Mouse (Mus musculus): ENCODE data around the gene Pomgnt1. TPM values are rescaled to one million over a fixed set of nuclear protein-coding genes. Genes with fewer than 3 reads are reported as not detected.

Pomgnt1 gene
- polyA plus RNA-seq (2015; fragmentation: Nextera tagmentation; extraction: Ambion mirVana): 10.4 and 11.8 TPM in 2 replicates

DNA sequence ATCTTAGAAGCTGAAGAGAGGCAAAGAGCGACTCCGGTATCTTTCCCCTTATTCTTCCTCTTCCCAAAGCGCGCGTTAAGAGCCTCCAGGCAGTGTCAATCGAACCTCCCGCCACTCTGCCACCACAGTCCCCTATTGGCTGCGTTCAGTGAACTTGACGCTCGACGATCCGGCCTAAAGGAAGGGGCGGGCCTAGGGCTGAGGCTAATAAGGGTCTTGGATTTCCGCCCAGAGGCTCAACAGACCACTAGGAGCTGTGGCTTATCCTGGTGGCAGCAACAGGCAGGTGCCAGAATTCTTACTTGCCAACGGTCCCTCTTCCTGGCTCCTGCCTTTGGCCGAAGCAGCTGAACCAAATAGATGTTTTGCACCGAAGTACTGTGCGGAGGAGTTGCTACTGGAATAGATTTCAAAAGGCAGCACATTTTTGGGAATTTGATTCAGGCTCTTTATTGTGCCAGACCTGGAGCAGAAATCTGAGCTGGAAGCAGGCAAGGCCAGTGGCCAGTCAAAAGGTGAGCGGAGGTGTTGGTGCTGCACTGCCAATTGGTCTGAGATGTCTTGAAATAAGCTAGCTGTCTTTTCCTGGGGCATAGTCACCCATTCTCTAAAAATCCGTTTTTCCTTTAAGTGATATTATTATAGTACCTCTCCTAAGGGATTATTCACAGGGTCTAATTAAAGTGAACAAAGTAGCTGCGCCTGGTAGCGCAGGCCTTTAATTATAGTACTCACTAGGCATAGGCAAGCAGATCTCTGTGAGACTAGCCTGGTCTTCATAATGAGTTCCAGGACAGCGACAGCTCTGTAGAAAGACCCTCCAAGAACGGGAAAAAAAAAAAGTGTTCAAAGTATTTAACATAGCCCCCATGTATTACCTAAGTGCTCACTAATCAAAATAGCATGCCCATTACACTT, at the start of gene Pomgnt1, which contains the start of gene Rad54l:
Gene Pomgnt1, plus strand, starts transcription at position 239 of the 918 bp plus-strand sequence.
Gene Rad54l, minus strand, starts transcription at position 89 of the 918 bp plus-strand sequence.
- Histone ChIP-seq H3K36me3 (ENCODE audit: control insufficient read depth, insufficient read depth) (no peaks in the 10 kb centered on the region), H3K9me3 (replicated peaks; ENCODE audit: control insufficient read depth, low read length) (no peaks in the 10 kb centered on the region), H3K4me3 (ENCODE audit: low read depth, low read length) (peak within 1 kb of the TSS; percentile 78), H3K4me2 (ENCODE audit: low read depth, low read length) (peak within 1 kb of the TSS; percentile 68), H3K9ac (ENCODE audit: low read depth, low read length) (peak within 1 kb of the TSS; percentile 70), H3K4me1 (ENCODE audit: control insufficient read depth, low read depth, low read length) (peaks cover 28% of the 10 kb centered on the region), H3K27me3 (ENCODE audit: control insufficient read depth, insufficient read depth, low read depth, low read length) (no peaks in the 10 kb centered on the region), H3K27ac (ENCODE audit: low read length) (peak within 1 kb of the TSS; percentile 75)
- WGBS (ENCODE audit: insufficient replicate concordance): 5% methylated on average over 24 of the region's 24 CpGs
- ATAC-seq (ENCODE audit: low read depth): peak; percentile 99

DNA sequence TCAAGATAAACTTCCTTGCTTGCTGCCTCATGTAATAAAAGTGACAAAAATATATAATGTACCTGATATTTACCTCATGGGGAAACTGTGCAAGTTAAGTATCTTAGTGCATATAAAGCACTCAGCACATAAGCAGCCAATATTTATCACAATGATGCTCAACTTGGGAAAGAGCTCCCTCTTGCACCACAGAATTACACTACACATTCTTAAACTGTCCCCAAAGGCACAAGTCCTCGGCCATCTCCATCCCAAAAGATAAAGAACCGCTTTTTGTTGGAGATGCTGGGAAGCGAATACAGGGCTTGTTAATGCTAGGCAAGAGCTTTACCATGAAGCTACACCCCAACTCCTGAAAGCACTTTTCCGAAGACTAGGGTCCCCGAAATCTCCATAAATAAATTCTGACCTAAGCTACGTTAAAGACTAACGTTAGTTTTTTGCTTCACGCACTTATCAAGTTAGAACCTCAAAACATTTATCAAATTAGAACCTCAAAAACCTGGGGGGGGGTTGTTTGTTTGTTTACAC, 49.4 kb upstream of the Pomgnt1 start:
- Histone ChIP-seq H3K4me2 (ENCODE audit: low read depth, low read length) (peak overlapping the region; percentile 83), H3K4me3 (ENCODE audit: low read depth, low read length) (peak overlapping the region; percentile 96), H3K27me3 (ENCODE audit: control insufficient read depth, insufficient read depth, low read depth, low read length) (no peaks in the 10 kb centered on the region), H3K27ac (ENCODE audit: low read length) (peak overlapping the region; percentile 90), H3K9ac (ENCODE audit: low read depth, low read length) (peak overlapping the region; percentile 87), H3K36me3 (ENCODE audit: control insufficient read depth, insufficient read depth) (peaks cover 14% of the 10 kb centered on the region), H3K9me3 (replicated peaks; ENCODE audit: control insufficient read depth, low read length) (no peaks in the 10 kb centered on the region), H3K4me1 (ENCODE audit: control insufficient read depth, low read depth, low read length) (peaks cover 21% of the 10 kb centered on the region)
- no peak for ATAC-seq (ENCODE audit: low read depth)
- under 1% methylated on average over 8 of the region's 8 CpGs for WGBS (ENCODE audit: insufficient replicate concordance)

DNA sequence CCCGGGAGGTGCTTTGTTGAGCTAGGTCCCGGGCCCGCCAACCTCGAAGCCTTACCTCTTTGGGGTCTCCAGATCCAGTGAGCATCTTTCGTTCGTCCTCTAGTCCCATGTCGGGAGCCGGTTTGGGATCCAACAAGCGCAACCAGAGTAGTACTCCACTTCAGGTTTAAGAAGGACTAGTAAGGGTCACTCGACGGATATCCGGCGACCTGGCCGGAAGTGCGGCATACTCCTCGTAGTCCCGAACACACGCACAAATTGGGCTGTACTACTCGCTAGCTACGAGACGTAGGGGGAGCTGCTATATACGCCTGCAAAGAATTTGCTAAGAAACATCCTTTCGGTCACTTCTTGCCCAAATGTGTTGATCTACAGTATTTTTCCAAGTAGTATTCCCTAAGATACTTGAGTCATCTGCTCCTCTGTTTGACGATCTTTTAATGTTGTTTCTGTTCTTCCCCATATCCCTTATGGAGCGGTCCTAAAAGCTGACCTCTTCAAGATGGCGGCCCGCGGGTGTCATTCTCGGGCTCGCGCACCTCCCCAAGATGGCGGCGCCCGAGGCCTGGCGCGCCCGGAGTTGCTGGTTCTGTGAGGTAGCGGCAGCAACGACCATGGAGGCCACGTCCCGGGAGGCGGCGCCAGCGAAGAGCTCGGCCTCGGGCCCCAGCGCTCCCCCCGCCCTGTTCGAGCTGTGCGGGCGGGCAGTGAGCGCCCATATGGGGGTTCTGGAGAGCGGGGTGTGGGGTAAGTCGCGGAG, 48.6 kb upstream of the Pomgnt1 start, which contains the start of the genes Uqcrh and Lrrc41:
Gene Uqcrh, minus strand, starts transcription at position 211 of the 760 bp plus-strand sequence.
Gene Lrrc41, plus strand, starts transcription at position 409 of the 760 bp plus-strand sequence.
- H3K9me3 ChIP-seq (replicated peaks; ENCODE audit: control insufficient read depth, low read length): no peaks in the 10 kb centered on the region
- H3K27ac ChIP-seq (ENCODE audit: low read length): peak within 1 kb of the TSS; percentile 94
- WGBS (ENCODE audit: insufficient replicate concordance): under 1% methylated on average over 55 of the region's 55 CpGs
- peak within 1 kb of the TSS; percentile 97 for H3K9ac ChIP-seq (ENCODE audit: low read depth, low read length)
- peaks cover 5% of the 10 kb centered on the region for H3K36me3 ChIP-seq (ENCODE audit: control insufficient read depth, insufficient read depth)
- peak; percentile 89 for ATAC-seq (ENCODE audit: low read depth)
- no peaks in the 10 kb centered on the region for H3K27me3 ChIP-seq (ENCODE audit: control insufficient read depth, insufficient read depth, low read depth, low read length)
- H3K4me2 ChIP-seq (ENCODE audit: low read depth, low read length): peak within 1 kb of the TSS; percentile 83
- H3K4me1 ChIP-seq (ENCODE audit: control insufficient read depth, low read depth, low read length): peaks cover 21% of the 10 kb centered on the region
- H3K4me3 ChIP-seq (ENCODE audit: low read depth, low read length): peak within 1 kb of the TSS; percentile 96

DNA sequence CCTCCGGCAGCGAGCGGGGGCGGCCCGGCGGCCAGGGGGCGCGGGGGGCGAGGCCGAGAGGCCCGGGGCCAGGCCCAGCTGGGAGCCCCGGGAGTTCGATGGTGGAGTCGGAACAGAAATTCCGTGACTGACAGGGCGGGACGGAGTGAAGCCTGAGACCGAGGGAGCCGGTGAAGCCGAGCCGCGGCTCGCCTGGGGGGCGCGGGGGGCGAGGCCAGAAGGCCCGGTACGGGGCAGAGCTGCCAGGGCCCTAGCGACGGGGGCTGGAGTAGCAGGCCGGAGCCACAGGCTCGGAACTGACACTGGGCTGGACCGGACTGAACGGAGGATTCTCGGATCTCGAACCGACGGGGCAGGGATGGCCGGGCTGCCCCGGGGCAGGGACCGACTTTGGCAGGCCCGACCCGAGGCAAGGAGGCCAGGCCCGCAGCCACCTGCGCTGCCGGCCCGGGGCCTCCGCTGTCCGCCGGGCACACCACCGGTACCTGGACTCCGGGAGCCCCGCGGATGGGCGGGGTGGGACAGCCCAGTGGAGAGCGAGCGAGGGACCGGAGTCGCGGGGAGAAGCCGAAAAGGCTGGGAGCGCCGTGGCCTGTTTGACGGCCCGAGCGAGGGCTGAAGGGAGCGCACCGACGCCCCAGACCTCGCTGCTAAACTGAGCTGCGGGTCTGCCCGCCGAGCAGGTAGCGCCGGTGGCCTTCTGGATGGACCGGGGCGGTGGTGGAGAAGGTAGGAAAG, 47.8 kb upstream of the Pomgnt1 start:
- H3K4me2 ChIP-seq (ENCODE audit: low read depth, low read length): peak overlapping the region; percentile 83
- peak overlapping the region; percentile 97 for H3K9ac ChIP-seq (ENCODE audit: low read depth, low read length)
- no peaks in the 10 kb centered on the region for H3K9me3 ChIP-seq (replicated peaks; ENCODE audit: control insufficient read depth, low read length)
- peak overlapping the region; percentile 96 for H3K4me3 ChIP-seq (ENCODE audit: low read depth, low read length)
- H3K36me3 ChIP-seq (ENCODE audit: control insufficient read depth, insufficient read depth): peaks cover 6% of the 10 kb centered on the region
- no peaks in the 10 kb centered on the region for H3K27me3 ChIP-seq (ENCODE audit: control insufficient read depth, insufficient read depth, low read depth, low read length)
- WGBS (ENCODE audit: insufficient replicate concordance): under 1% methylated on average over 75 of the region's 77 CpGs
- H3K4me1 ChIP-seq (ENCODE audit: control insufficient read depth, low read depth, low read length): peaks cover 21% of the 10 kb centered on the region
- ATAC-seq (ENCODE audit: low read depth): peak; percentile 32
- H3K27ac ChIP-seq (ENCODE audit: low read length): peak overlapping the region; percentile 94

DNA sequence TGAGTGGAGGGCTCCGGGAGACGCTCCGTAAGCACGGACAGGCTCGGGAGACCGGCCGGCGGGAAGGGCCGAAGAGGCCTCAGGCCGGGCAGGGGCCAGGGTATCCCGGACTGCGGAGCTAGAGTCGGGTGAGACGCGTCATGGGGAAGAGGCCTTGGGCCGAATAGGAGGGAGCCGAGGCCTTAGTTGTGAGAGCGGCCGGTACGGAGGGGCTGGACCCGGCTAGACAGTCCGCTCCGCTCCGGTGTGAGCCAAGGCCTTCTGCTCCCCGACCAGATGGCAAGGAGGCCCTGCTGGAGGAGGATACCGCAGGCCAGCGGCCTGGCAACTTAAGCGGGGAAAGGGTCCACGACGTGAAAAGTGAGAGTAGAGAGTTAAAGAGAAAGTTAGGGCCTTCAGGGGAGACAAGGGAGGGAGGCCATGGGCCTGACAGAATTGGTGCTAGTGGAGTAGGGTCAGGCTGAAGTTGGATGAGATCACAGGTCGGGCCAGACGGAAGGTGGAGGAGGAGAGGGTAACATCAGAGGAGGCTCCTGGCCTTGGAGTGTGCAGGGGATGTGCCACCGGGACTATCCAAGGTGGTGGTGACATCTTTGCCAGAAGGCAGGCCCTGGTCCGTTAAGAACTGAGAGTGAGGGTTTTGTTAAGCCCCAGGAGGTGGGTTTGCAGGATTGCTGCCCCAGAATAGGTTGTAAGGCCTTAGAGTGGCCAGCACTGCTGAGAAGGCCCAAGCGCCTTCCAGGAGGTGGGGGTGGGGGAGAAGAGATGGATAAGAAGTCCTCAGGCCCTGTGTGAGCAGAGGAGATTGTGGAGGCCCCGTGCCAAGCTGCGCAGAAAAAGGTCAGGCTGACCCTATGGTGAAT, 47.0 kb upstream of the Pomgnt1 start:
- 1% methylated on average over 37 of the region's 37 CpGs for WGBS (ENCODE audit: insufficient replicate concordance)
- Histone ChIP-seq H3K27ac (ENCODE audit: low read length) (peak overlapping the region; percentile 94), H3K9me3 (replicated peaks; ENCODE audit: control insufficient read depth, low read length) (no peaks in the 10 kb centered on the region), H3K36me3 (ENCODE audit: control insufficient read depth, insufficient read depth) (peaks cover 10% of the 10 kb centered on the region), H3K4me2 (ENCODE audit: low read depth, low read length) (peak overlapping the region; percentile 83), H3K4me3 (ENCODE audit: low read depth, low read length) (peak overlapping the region; percentile 96), H3K9ac (ENCODE audit: low read depth, low read length) (peak overlapping the region; percentile 97), H3K4me1 (ENCODE audit: control insufficient read depth, low read depth, low read length) (peaks cover 21% of the 10 kb centered on the region), H3K27me3 (ENCODE audit: control insufficient read depth, insufficient read depth, low read depth, low read length) (no peaks in the 10 kb centered on the region)
- ATAC-seq (ENCODE audit: low read depth): peak; percentile 7

DNA sequence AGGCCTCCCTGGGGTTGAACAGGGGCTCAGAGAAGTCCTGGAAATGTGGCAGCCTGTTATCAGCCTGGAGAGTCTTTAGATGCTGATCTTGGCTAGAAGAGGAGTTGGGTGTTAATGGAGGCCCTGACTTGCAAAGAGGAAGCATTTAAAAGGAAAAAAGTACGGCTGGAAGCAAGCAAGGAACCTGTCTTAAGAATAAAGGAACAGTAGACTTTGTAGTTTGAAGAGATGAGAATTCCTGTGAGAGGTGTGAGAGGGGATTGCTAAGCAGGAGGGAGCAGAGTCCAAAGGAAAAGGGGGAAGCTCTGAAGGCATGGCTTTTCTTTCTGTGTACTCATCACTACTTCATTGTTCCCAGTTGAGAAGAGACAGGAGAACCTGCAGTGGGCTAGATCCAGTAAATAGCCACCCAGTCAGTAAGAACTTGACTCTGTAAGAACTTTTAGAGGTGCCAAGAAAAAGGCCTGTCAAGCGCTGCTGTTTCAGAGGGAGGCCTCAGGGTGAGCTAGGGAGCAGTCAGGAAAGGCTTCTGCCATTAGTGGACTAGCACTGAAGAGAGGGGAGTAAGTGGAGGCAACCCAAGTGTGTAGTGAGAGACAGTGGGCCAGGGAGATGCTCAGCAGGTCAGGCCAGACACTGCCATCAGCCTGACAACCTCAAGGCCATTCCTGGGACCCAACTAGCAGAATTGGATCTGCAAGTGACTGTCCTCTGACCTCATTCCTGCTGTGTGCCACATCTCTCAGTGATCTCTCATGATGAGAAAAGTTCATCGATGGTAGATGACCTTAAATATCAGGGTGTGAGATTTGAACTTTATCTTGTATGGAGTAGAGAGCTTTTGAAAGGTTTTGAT, 46.2 kb upstream of the Pomgnt1 start:
- Histone ChIP-seq H3K4me1 (ENCODE audit: control insufficient read depth, low read depth, low read length) (peaks cover 21% of the 10 kb centered on the region), H3K36me3 (ENCODE audit: control insufficient read depth, insufficient read depth) (peaks cover 10% of the 10 kb centered on the region)
- 42% methylated on average over 3 of the region's 3 CpGs for WGBS (ENCODE audit: insufficient replicate concordance)

DNA sequence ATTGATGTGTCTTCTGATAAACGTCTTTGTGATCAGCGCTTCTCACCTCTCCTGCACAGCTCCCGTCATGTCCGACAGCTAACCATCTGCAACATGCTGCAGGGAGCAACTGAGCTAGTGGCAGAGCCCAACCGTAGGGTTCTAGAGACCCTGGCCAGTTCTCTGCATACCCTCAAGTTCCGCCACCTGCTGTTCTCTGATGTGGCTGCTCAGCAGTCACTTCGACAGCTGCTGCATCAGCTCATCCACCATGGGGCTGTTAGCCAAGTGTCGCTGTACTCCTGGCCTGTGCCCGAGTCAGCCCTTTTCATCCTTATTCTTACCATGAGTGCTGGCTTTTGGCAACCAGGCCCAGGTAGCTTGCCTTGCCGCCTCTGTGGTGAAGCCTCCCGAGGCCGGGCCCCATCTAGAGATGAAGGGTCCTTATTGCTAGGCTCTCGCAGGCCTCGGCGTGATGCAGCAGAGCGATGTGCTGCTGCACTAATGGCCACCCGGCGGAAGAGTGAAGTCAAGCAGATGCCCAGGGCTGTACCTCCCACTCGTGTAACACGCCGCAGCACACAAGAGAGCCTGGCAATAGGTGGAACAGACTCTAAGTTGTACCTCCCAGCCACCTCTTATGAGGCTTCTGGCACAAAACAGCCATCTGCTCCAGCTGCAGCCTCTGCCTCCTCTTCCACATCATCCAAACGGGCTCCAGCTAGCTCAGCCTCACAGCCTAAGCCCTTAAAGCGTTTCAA, 35.0 kb upstream of the Pomgnt1 start:
- Histone ChIP-seq H3K4me2 (ENCODE audit: low read depth, low read length) (no peak overlapping the region), H3K36me3 (ENCODE audit: control insufficient read depth, insufficient read depth) (peaks cover 12% of the 10 kb centered on the region), H3K4me3 (ENCODE audit: low read depth, low read length) (no peak overlapping the region), H3K27me3 (ENCODE audit: control insufficient read depth, insufficient read depth, low read depth, low read length) (no peaks in the 10 kb centered on the region), H3K4me1 (ENCODE audit: control insufficient read depth, low read depth, low read length) (no peaks in the 10 kb centered on the region), H3K9ac (ENCODE audit: low read depth, low read length) (no peak overlapping the region), H3K27ac (ENCODE audit: low read length) (no peak overlapping the region), H3K9me3 (replicated peaks; ENCODE audit: control insufficient read depth, low read length) (no peaks in the 10 kb centered on the region)
- WGBS (ENCODE audit: insufficient replicate concordance): 88% methylated on average over 23 of the region's 23 CpGs
- ATAC-seq (ENCODE audit: low read depth): no peak

More for the DNA sequence above, 46.2 kb upstream of the Pomgnt1 start:
- H3K27me3 ChIP-seq (ENCODE audit: control insufficient read depth, insufficient read depth, low read depth, low read length): no peaks in the 10 kb centered on the region
- peak overlapping the region; percentile 96 for H3K4me3 ChIP-seq (ENCODE audit: low read depth, low read length)
- ATAC-seq (ENCODE audit: low read depth): no peak
- peak overlapping the region; percentile 94; the same call in 1 of the 2 replicates for H3K27ac ChIP-seq (ENCODE audit: low read length)
- H3K9me3 ChIP-seq (replicated peaks; ENCODE audit: control insufficient read depth, low read length): no peaks in the 10 kb centered on the region
- H3K4me2 ChIP-seq (ENCODE audit: low read depth, low read length): peak overlapping the region; percentile 83
- peak overlapping the region; percentile 97 for H3K9ac ChIP-seq (ENCODE audit: low read depth, low read length)

Measured in liver, embryonic 16.5 days (tissue).